Mouse (Mus musculus): Measurements from ENCODE around the gene Nfib. TPM values are rescaled to one million over a fixed set of nuclear protein-coding genes. Genes with fewer than 3 reads are reported as not detected.

Gene Nfib
- polyA plus RNA-seq, 1 experiment from 2014 or later = 41.4 TPM

DNA sequence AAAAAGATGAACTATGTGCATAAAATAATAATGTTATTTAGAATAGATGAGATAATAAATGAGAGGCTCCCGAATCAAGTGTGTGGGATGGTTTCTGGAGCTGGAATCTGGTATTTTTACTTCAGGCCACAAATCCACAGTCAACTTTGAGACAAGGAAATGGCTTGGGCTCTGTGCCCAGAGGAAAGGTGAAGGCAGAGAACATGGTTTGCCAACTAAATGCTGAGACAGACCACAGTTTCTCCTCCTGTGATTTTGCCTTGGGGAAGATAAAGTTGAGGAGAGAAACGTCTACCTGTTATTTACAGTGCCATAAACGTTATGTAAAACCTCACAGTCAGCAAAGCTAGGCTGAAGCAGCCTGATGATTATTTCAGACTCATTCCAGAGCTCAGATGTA is 367.1 kb downstream of the Nfib start:
- Histone ChIP-seq H3K27me3 (replicated peaks) (no peaks in the 10 kb centered on the region), H3K4me1 (replicated peaks) (no peaks in the 10 kb centered on the region), H3K9ac (no peak overlapping the region), H3K4me3 (replicated peaks) (no peak overlapping the region), H3K27ac (peak overlapping the region; percentile 17; the same call in 1 of the 2 replicates), H3K36me3 (no peaks in the 10 kb centered on the region), H3K9me3 (no peaks in the 10 kb centered on the region), H3K4me2 (replicated peaks) (no peak overlapping the region)
- ATAC-seq = no peak
- WGBS = 22% methylated on average over 3 of the region's 3 CpGs

DNA sequence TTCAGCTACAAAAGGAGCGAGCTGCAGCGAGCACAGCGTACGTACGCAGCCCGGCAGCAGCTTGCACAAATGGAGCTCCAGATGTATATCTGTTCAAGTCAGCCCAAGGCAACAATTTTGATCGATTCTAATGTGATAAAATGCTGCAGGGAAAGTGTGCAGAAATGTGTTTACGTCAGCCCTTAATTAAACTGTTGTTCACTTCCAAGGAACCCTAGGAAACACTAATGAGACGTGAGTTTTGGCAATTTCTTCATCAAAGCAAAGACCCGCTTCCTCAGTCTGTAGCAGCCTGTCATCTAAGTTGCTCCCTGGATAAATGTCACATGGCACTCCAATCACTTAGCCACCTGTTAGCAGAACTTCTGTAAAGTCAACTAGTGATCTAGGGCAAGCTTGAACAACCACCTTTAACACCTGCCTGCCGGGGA is 368.6 kb downstream of the Nfib start:
- WGBS = 78% methylated on average over 11 of the region's 11 CpGs
- ATAC-seq = 0 out of 2 replicates have a peak, but pooled peaks have one; percentile 36
- no peaks in the 10 kb centered on the region for H3K36me3 ChIP-seq
- no peak overlapping the region for H3K27ac ChIP-seq
- no peaks in the 10 kb centered on the region for H3K4me1 ChIP-seq (replicated peaks)
- H3K4me2 ChIP-seq (replicated peaks) = no peak overlapping the region
- no peaks in the 10 kb centered on the region for H3K27me3 ChIP-seq (replicated peaks)
- no peaks in the 10 kb centered on the region for H3K9me3 ChIP-seq
- no peak overlapping the region for H3K4me3 ChIP-seq (replicated peaks)
- H3K9ac ChIP-seq = no peak overlapping the region

DNA sequence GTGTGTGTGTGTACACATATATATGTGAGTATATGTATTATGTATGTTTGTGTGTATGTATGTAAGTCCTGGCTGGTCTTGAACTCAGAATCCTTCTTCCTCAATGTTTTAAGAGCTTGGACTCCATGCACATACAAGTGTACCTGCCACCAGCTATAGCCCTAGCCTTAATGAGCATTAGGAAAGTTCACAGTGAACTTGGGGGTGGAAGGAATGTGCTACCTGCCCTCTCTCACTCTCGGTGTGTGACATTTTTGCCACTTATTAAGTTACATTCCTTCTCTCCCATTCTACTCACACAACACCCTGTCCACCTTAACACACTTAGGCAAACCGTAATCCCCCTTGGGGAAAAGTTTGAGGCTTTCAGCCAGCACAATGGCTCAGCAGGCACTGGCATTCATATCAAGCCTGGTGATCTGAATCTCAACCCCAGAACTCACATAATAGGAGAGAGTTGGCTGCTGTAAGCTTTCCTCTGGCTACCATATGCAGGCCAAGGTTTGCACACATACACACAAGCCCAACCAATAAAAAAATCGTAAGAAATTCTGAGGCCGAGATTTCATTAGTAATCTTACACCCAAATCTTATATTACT is 370.2 kb downstream of the Nfib start:
- Histone ChIP-seq H3K4me1 (replicated peaks) (no peaks in the 10 kb centered on the region), H3K9me3 (no peaks in the 10 kb centered on the region), H3K4me2 (replicated peaks) (no peak overlapping the region), H3K9ac (no peak overlapping the region), H3K27ac (no peak overlapping the region), H3K36me3 (no peaks in the 10 kb centered on the region), H3K27me3 (replicated peaks) (no peaks in the 10 kb centered on the region), H3K4me3 (replicated peaks) (no peak overlapping the region)
- WGBS = 92% methylated on average over 4 of the region's 4 CpGs
- ATAC-seq = no peak

DNA sequence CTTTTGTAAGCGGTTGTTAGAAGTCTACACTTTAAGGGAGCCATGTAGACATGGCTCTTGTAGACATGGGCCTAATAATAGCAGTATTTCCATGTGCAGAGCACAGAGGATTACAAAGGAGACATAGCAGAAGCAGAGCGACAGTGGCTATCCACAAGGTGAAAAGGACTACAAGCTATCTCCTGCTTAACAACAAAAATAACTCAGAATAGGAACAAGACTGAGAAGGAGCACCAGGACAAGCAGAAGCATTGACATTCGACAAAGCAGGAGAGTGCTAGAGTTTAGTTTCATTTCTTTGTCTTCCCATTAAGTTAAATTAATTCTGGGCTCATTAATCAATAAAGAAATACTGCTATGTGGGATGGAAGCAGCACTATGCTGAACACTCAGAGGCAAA is 372.1 kb downstream of the Nfib start:
- Histone ChIP-seq H3K36me3 (no peaks in the 10 kb centered on the region), H3K4me2 (replicated peaks) (no peak overlapping the region), H3K27me3 (replicated peaks) (no peaks in the 10 kb centered on the region), H3K9ac (no peak overlapping the region), H3K4me1 (replicated peaks) (no peaks in the 10 kb centered on the region), H3K4me3 (replicated peaks) (no peak overlapping the region), H3K27ac (no peak overlapping the region), H3K9me3 (no peaks in the 10 kb centered on the region)
- ATAC-seq = no peak
- WGBS = 89% methylated on average over 3 of the region's 3 CpGs

DNA sequence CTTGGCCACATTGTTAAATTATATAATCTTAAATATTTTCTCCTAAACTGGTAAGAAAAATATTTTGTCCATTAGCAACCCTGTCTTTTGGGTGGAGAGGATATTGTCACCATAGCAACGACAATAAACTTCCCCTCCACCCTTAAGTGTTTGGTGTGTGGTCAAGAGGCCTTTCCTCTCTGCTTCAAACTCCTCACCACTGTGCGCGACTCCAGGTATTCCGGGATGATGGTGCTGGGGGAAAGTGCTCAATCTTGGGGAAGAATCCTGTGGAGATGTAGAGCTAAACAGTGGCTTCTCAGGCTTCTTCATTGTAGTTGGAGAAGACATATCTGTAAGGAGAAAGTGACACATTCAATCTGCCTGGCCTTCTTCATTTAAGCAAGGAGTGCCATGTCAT is 375.5 kb downstream of the Nfib start:
- Histone ChIP-seq H3K4me3 (replicated peaks) (no peak overlapping the region), H3K9me3 (no peaks in the 10 kb centered on the region), H3K4me1 (replicated peaks) (no peaks in the 10 kb centered on the region), H3K36me3 (no peaks in the 10 kb centered on the region), H3K27ac (no peak overlapping the region), H3K4me2 (replicated peaks) (no peak overlapping the region), H3K9ac (no peak overlapping the region), H3K27me3 (replicated peaks) (no peaks in the 10 kb centered on the region)
- ATAC-seq = no peak
- 76% methylated on average over 4 of the region's 4 CpGs for WGBS

DNA sequence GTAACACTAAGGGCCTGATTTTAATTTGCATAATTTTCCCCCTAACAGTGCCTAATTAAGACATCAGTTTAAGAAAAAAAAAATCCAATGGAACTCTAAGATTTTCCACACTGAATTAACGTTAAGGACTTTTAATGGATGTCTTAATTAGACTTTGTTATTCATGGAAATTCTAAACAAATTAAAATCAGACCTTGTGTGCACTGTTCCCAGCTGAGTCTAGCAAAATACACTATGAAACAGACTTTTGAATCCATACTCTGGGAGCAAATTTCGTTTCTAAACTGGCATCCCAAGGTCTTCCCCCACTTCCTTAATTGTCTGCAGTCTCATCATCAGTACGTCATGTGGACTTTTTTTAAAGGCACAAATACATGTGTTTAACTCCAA is 379.4 kb downstream of the Nfib start:
- Histone ChIP-seq H3K36me3 (peaks cover 7% of the 10 kb centered on the region; the same call in 1 of the 2 replicates), H3K4me1 (replicated peaks) (no peaks in the 10 kb centered on the region), H3K9ac (no peak overlapping the region), H3K27me3 (replicated peaks) (no peaks in the 10 kb centered on the region), H3K9me3 (no peaks in the 10 kb centered on the region), H3K27ac (no peak overlapping the region), H3K4me2 (replicated peaks) (no peak overlapping the region), H3K4me3 (replicated peaks) (no peak overlapping the region)
- no peak for ATAC-seq
- 67% methylated on average over 3 of the region's 3 CpGs for WGBS

DNA sequence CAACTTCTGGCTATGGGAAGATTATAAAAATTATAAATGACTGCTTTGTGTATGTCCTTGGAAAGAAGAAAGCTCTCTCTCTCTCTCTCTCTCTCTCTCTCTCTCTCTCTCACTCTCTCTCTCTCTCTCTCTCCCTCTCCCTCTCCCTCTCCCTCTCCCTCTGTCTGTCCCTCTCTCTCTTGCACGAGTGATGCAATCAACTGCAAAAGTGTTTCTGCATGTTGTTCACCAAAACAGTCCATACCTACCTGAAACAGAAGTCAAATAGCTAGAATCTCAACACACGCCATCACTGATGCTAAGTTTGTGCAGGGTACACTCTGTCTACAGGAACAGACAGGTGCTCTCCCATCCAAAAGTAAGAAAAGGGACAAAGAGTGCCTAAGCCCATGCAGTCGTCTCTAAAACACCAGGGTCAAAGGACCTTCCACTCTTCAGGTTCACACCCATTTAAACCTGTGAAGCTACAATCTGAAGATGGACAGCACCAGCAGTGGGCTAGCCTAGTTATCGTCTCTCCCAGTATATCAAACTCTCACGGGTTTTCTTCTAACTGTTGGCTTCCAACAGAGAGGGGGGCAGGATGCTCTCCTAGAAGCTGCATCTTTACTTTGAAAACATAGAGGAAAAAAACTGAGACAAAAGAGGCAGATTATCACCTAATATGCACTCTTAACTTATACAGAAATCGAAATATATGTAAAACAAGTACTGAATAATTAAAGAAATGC is 380.0 kb downstream of the Nfib start:
- Histone ChIP-seq H3K4me1 (replicated peaks) (no peaks in the 10 kb centered on the region), H3K36me3 (peaks cover 7% of the 10 kb centered on the region; the same call in 1 of the 2 replicates), H3K9me3 (no peaks in the 10 kb centered on the region), H3K27ac (no peak overlapping the region), H3K4me2 (replicated peaks) (no peak overlapping the region), H3K27me3 (replicated peaks) (no peaks in the 10 kb centered on the region), H3K9ac (no peak overlapping the region), H3K4me3 (replicated peaks) (no peak overlapping the region)
- 72% methylated on average over 6 of the region's 6 CpGs for WGBS
- no peak for ATAC-seq

DNA sequence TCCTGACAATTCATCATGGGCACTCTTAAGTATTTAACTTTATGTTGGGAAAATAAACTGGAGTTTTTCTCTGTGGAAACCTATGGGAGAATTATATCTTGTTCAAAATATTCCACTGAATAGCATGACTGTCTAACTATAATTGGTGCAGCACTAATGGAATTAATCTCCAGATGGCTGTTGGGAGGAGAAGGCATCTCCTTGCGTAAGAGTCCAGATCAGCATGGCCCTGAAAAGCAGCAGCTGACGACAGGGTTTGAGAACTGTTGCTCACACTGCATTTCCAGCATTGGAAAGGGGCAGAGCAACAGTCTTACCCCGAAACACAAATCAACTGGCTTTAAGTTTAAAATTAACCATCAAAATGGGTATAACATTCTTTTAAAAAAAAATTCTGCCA is 380.6 kb downstream of the Nfib start:
- Histone ChIP-seq H3K9me3 (no peaks in the 10 kb centered on the region), H3K9ac (no peak overlapping the region), H3K4me2 (replicated peaks) (no peak overlapping the region), H3K27ac (no peak overlapping the region), H3K4me1 (replicated peaks) (no peaks in the 10 kb centered on the region), H3K4me3 (replicated peaks) (no peak overlapping the region), H3K36me3 (peaks cover 10% of the 10 kb centered on the region; the same call in 1 of the 2 replicates), H3K27me3 (replicated peaks) (no peaks in the 10 kb centered on the region)
- ATAC-seq = no peak
- 83% methylated on average over 3 of the region's 3 CpGs for WGBS

DNA sequence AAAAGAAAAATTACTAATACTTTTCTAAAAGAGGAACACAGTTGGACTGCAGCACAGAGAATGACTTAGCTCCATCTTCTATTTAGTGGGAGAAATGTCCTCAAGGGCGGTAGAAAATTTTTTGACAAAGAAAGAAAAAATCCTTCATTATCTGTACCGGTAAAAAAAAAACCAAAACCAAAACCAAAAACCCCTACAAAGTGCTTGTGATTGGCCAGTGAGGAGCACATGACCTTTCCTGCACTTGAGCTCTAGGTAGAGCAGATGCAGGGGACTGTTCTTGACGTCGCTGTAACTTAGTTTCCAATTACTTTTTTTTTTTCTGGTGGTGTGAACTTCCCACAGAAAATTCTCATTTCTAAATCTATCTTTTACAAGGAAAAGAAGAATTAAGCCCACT is 384.5 kb downstream of the Nfib start:
- Histone ChIP-seq H3K4me2 (replicated peaks) (no peak overlapping the region), H3K9ac (no peak overlapping the region), H3K36me3 (peaks cover 12% of the 10 kb centered on the region; the same call in 1 of the 2 replicates), H3K27me3 (replicated peaks) (no peaks in the 10 kb centered on the region), H3K27ac (no peak overlapping the region), H3K9me3 (no peaks in the 10 kb centered on the region), H3K4me3 (replicated peaks) (no peak overlapping the region), H3K4me1 (replicated peaks) (no peaks in the 10 kb centered on the region)
- 81% methylated on average over 4 of the region's 4 CpGs for WGBS
- ATAC-seq = no peak

DNA sequence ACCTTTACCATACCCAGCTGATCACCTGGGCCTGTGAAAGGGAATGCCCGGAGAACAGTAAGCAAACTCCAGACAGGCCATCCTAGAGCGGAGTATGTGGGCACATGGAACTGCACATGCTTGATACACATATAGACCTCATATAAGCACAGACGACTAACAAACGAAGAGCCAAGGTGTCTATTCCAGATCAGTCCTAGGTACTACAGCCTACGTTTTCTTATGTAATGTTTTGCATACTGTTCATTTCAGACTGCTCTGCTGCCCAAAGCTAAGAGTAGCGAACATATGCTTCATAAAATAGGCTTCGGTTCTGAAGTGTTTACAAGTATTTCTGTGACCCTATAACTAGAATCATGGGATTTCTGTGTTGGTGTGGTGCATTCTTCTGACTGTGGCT is 386.2 kb downstream of the Nfib start:
- WGBS = 72% methylated on average over 7 of the region's 7 CpGs
- peaks cover 12% of the 10 kb centered on the region; the same call in 1 of the 2 replicates for H3K36me3 ChIP-seq
- H3K27ac ChIP-seq = no peak overlapping the region

DNA sequence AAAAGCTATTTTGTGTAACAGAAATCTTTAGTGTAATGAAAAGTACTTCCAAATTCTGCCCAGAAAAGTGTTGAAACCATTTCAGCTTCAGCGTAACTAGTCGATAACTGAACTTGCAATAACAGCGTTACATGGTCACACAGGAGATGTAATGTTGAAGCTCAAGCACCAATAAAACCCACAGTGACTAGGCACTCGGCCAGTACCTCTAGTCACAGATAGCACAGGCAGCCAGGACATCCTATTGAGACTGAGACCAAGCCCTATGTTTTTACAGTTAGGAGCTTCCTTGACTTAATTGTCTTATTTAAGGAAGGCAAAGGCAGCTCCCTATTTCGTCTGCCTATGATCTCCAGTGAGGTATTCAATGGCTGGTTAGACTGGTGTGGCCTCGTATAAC is 389.4 kb downstream of the Nfib start:
- Histone ChIP-seq H3K27ac (no peak overlapping the region), H3K9ac (no peak overlapping the region), H3K36me3 (0 out of 2 replicates have a peak, but pooled peaks cover 6% of the 10 kb centered on the region), H3K9me3 (no peaks in the 10 kb centered on the region), H3K4me2 (replicated peaks) (no peak overlapping the region), H3K4me3 (replicated peaks) (no peak overlapping the region), H3K27me3 (replicated peaks) (no peaks in the 10 kb centered on the region), H3K4me1 (replicated peaks) (0 out of 2 replicates have a peak, but pooled peaks cover 2% of the 10 kb centered on the region)
- WGBS = 88% methylated on average over 6 of the region's 6 CpGs
- ATAC-seq = no peak

More for the DNA sequence above, 386.2 kb downstream of the Nfib start:
- Histone ChIP-seq H3K4me2 (replicated peaks) (no peak overlapping the region), H3K9me3 (no peaks in the 10 kb centered on the region), H3K4me1 (replicated peaks) (no peaks in the 10 kb centered on the region), H3K4me3 (replicated peaks) (no peak overlapping the region), H3K9ac (no peak overlapping the region), H3K27me3 (replicated peaks) (no peaks in the 10 kb centered on the region)
- 0 out of 2 replicates have a peak, but pooled peaks have one; percentile 28 for ATAC-seq

DNA sequence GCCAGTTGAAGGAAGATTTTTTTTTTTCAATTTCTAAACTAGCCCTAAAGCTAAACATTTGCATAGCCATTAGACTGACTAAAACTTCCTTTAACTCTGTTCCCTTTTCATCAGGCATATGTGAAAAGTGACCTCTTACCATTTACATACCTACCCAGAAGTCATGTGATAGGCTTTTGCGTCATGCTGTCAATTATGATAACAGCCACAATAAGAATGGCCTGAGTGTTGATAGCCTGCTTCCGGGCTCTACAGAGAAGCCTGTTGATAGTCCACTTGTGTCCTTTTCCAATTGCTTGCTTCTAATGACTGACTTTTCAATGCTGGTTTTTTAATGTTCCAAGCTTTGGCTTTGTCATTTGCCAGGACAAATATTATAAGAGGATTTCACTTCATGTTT is 389.8 kb downstream of the Nfib start:
- Histone ChIP-seq H3K27ac (no peak overlapping the region), H3K4me2 (replicated peaks) (no peak overlapping the region), H3K9me3 (no peaks in the 10 kb centered on the region), H3K36me3 (0 out of 2 replicates have a peak, but pooled peaks cover 6% of the 10 kb centered on the region), H3K4me1 (replicated peaks) (0 out of 2 replicates have a peak, but pooled peaks cover 5% of the 10 kb centered on the region), H3K4me3 (replicated peaks) (no peak overlapping the region), H3K27me3 (replicated peaks) (no peaks in the 10 kb centered on the region), H3K9ac (no peak overlapping the region)
- 75% methylated on average over 2 of the region's 2 CpGs for WGBS
- no peak for ATAC-seq

Data from intestine, embryonic 15.5 days (tissue).